Mouse (Mus musculus) erythroblast, embryonic 14.5 days (primary cell): ENCODE results near the gene Plagl2.

Experiments used
- GATA1 ChIP-seq: IDR thresholded peaks from 2 replicates; pipeline ENCODE4 v1.6.1; 2012; ENCODE audit warnings: low read length, inconsistent platforms, mixed read lengths
- TAL1 ChIP-seq: IDR thresholded peaks from 3 replicates; pipeline ENCODE4 v1.6.1; 2012; ENCODE audit warnings: low read length, inconsistent platforms, mixed read lengths

GRCm38 (mm10) chr2:153242156-153242555, 930 bp upstream of the Plagl2 start:
- no peak for TF ChIP-seq TAL1
- TF ChIP-seq GATA1 = no peak
